Mouse (Mus musculus) frontal cortex, postnatal 36 days (tissue): Measurements from ENCODE around the gene Atf4.

ENCODE experiments used
- DNase-seq, 2 experiments: peaks; one replicate each; pipeline ENCODE4 v3.0.0; 2022; ENCODE audit warnings: low spot score in 2 of 2

Gene Atf4

GRCm38 (mm10) chr15:80280646-80281045, 25.7 kb downstream of the Atf4 start:
- no peak for DNase-seq

GRCm38 (mm10) chr15:80286851-80287415, 31.9 kb downstream of the Atf4 start, which contains the start of gene Cacna1i:
Cacna1i (plus strand) TSS chr15:80287238.
- peak; percentile 69 to 70 for DNase-seq

DNA sequence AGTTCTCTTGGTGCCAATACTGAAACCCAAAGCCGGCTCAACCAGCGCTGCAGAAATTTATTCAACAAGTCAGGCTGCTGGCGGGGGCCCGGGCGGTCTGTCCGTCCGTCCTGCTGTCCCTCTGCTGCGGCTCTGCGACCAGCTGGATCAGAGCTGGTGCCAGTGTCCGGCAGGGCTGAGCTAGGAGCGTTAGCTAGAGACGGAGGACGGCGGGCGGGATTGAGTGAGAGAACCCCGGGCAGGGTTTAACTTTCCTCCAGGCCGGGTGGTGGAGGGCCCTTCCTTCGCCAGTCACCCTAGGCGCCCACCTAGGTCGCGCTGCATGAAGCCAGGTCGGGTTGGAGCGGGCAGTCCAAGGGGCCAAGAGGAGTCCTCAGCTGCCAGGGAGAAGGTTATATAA, 33.1 kb downstream of the Atf4 start:
- no peak for DNase-seq

GRCm38 (mm10) chr15:80289436-80289835, 34.5 kb downstream of the Atf4 start:
- DNase-seq, result peak; percentile 81 to 84

GRCm38 (mm10) chr15:80297146-80297545, 42.2 kb downstream of the Atf4 start:
- DNase-seq, result no peak

DNA sequence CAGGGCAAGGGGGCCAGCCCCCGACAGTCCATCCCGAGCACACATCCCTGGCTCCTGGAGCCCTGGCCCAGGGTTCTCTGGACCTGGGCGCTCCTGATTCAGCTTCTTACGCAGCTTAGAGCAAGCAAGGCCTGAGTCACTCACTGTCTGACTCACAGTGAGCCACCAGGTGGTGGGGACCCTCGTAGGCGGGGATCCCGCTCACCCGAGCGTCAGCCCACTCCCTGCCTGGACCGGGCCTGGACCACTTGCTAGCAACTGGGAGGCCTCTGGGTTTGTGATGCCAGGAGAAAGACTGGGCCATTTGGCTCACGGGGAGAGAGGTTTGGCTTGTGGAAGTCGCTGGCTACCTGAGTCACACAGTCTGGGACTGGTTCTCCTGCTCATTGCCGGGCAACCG, 48.8 kb downstream of the Atf4 start:
- DNase-seq, result peak in 1 of 2 experiments; percentile 59

DNA sequence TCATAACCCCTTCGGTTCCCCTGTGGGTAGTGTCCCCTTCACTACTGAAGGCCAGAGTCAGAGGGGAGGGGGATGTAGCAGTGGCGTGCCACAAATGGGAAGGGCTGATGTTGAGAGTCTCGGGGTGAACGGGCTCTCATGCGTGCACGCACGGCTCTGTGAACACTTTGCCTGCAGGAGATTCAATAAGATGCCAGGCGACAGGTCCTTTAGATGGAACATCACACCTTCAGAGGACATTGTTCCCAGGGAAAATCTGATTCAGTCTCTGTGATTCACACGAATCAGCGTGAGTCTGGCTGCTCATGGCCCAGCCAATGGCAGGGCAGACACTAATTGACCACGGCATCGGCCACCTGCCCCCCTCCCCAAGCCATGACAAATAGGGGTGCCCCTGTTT, 49.2 kb downstream of the Atf4 start:
- no peak for DNase-seq

GRCm38 (mm10) chr15:80306146-80306545, 51.2 kb downstream of the Atf4 start:
- no peak for DNase-seq
